Mouse (Mus musculus) cerebellum, postnatal 10 days (tissue): ENCODE measurements around the gene Frmd4b.
"Not testable (repeated sequence)": the region's sequence is repeated elsewhere in the genome, so short reads cannot be mapped to it uniquely, and the experiment has no call there.

ENCODE experiments used
- DNase-seq, 2 experiments: peaks; one replicate each; pipeline ENCODE4 v3.0.0; 2021; ENCODE audit warnings: mixed read lengths in 2 of 2

Gene Frmd4b

GRCm38 (mm10) chr6:97286332-97286731 is 331.0 kb downstream of the Frmd4b start:
- DNase-seq = no peak

- no peak for DNase-seq
These were observed 333.7 kb downstream of the Frmd4b start for GRCm38 (mm10) chr6:97283676-97284075.

DNA sequence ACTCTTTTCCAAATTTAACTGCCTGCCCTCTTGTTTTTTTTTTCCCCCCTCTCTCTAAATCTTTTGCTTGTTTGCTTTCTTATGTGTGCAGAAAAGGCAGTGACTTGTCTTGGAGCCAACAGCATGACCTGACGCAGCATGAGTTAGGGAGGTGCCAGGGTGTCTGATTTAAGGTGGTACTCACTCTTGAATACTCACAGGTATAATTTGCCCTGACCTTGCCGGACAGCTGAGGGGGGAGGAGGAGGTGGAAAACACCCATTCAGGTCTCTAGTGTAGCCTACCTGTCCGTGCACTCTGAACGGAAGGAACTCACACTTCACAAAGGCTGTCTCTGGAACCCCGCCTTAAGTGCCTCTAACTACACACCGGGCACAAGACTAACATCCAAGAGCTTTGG is 338.5 kb downstream of the Frmd4b start:
- DNase-seq = peak; percentile 62 to 66

GRCm38 (mm10) chr6:97278014-97278787 is 339.1 kb downstream of the Frmd4b start:
- peak; percentile 87 to 90 for DNase-seq

DNA sequence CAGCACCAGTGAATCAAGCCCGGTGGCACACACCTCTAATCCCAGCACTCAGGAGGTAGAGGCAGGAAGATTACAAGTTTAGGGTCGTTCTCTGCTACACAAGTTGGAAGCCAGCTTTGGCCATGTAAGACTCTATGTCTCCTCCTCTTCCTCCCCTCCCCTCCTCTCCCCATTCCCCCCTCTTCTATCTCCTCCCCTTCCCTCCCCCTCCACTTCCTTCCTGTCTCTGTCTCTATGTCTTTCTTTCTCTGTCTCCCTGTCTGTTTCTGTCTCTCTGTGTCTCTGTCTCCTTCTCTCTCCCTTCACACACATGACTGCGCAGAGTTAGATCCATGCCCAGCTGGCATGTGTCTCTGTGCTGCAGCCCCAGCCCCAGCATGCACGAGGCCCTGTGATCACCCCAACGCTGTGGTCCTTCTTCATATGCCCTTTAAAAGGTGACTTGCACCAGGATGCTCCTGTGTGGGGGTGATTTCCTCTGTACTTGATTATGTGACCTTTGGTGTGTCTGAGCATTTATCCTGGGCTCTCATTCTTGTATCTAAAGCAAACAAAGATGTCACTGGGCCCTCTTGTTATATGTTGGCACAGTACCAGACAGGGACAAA is 340.3 kb downstream of the Frmd4b start:
- peak in 1 of 2 experiments; percentile 14 for DNase-seq

- peak; percentile 46 to 52 for DNase-seq
These were observed 341.0 kb downstream of the Frmd4b start for GRCm38 (mm10) chr6:97276366-97276765.

DNA sequence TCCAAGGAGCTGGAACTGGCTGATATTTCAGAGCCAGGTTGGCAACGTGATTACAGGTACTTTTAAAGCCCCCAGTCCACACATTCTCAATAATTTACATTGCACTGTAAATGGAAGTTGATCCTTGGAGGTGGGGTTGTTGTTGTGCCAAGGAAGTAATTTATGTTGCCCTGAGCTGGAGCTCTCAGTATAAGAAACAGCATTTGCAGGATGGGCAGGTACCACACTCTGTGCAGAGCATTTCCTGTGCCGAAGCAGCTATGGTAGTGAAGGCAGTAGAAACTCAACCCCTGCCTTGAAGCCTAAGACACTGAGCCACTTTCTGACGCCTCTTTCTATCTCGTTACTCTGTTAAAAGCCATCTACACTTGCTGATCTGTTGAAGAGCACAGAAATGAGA is 341.6 kb downstream of the Frmd4b start:
- no peak for DNase-seq

- DNase-seq = no peak
These were observed 343.6 kb downstream of the Frmd4b start for GRCm38 (mm10) chr6:97273777-97274176.

- no peak for DNase-seq
These were observed 344.2 kb downstream of the Frmd4b start for GRCm38 (mm10) chr6:97273058-97273710.

- DNase-seq = no peak
These were observed 345.0 kb downstream of the Frmd4b start for GRCm38 (mm10) chr6:97272349-97272748.

- DNase-seq = no peak
These were observed 347.7 kb downstream of the Frmd4b start for GRCm38 (mm10) chr6:97269596-97269995.

DNA sequence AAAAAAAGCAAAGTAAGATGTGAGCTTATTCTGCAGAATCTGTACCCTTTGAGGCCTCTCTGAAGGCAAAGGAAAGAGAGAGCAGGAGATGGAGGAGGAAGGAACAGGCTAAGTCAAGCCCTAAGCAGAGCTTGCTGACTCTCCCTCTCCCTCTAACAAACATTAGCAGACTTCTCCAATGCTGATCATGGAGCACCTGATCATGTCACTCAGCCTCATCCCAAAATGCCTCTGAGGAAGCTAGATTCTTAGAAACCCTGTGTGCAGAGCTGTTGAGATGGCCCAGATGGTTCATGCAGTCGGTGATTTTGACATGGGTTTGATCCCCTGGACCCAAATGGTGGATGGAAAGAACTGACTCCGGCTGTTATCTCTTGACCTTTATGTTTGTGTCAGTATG is 350.2 kb downstream of the Frmd4b start:
- no peak for DNase-seq

- DNase-seq = no peak
These were observed 350.7 kb downstream of the Frmd4b start for GRCm38 (mm10) chr6:97266661-97267060.

GRCm38 (mm10) chr6:97265705-97266104 is 351.6 kb downstream of the Frmd4b start:
- no peak for DNase-seq

- no peak for DNase-seq
These were observed 352.1 kb downstream of the Frmd4b start for GRCm38 (mm10) chr6:97265240-97265639.

DNA sequence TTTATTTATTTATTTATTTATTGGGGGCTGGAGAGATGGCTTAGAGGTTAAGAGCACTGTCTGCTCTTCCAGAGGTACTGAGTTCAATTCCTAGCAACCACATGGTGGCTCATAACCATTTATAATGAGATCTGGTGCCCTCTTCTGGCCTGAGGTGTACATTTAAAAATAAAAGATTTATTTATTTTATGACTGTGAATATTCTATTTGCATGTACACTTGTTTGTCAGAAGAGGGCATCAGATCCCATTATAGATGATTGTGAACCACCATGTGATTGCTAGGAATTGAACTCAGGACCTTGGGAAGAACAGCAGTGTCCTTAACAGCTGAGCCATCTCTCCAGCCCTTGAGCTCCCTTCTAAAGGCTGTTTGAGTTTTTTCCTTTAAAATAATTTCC is 353.6 kb downstream of the Frmd4b start:
- not testable (repeated sequence) for DNase-seq

- DNase-seq = no peak
These were observed 355.1 kb downstream of the Frmd4b start for GRCm38 (mm10) chr6:97262229-97262628.

DNA sequence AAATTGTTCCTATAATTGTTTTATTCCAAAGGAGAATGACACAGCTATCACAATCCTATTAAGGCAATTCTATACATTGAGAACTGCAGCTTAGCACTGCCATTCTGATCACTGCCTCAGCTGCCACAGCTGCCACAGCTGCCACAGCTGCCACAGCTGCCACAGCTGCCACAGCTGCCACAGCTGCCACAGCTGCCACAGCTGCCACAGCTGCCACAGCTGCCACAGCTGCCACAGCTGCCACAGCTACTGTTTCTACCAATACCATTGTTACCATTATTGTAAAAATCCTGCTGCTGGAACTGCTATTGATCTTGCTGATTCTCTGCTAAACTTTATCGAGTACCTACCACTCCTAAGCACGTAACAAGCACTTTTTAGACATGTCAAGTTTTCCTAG is 357.4 kb downstream of the Frmd4b start:
- DNase-seq = not testable (repeated sequence)

DNA sequence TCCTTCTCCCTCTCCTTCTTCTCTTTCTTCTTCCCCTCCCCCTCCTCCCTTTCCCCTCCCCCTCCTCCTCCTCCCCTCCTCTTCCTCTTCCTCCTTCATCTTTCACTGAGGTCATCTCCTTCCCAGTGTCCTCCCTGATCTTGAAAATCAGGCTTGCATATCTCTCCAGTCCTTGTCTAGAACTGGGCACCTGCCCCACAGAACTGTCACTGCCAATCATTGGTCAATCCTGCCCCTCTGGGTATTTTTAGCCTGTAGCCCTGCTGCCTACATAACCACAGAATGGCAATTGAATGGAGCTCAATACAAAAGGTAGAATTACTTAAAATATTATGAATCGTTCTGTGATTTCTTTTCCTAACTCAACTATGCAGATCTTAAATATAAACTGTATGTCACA is 358.9 kb downstream of the Frmd4b start:
- DNase-seq = no peak

DNA sequence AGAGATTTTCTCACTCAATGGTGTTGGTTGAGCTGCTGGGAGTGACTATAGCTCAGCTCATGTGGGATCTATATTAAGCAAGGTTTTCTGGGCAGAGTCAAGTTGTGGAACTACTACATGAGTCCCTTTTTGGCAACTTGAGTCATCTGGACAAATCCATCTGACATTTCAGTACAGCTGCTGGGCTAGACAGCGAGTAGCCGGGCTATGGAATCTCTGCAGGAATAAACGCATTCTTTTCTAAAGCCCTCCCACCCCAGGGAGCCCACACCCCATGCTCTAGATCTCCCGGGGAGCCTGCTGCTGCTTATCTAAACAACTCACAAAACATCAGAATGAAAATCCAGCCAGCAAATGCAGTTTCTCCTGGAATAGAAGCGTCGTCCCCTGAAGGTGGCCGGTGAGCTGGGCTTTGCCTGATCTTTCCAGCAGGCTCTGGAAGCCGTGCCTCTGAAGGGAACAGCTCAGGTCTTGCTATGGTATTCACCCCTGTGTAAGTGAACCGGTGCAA is 364.6 kb downstream of the Frmd4b start, which contains the start of gene Lmod3:
Gene Lmod3 (minus strand): TSS at position 49 of the 511 bp plus-strand sequence.
- DNase-seq = no peak

GRCm38 (mm10) chr6:97252086-97252485 is 365.3 kb downstream of the Frmd4b start:
- DNase-seq = no peak

GRCm38 (mm10) chr6:97250966-97251365 is 366.4 kb downstream of the Frmd4b start:
- DNase-seq = peak; percentile 74 to 76

DNA sequence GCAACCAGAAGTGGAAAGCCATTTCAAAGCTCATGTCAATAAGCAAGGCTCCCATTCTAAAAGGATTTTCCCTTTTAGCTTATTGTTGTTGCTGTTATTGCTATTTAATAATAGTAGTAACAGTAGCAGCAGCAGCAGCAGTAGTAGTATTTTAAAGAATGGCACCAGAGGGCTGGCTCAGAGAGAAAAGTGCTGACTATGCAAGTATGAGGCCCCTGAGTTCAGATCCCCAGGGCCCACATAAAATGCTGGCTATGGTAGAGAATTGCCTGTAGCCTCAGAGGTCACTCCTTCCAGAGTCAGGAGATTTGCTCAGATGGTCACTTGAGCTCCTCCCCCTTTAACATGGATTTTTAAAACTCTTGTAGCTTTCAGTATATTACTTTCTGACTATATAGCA is 372.1 kb downstream of the Frmd4b start:
- DNase-seq = no peak

DNA sequence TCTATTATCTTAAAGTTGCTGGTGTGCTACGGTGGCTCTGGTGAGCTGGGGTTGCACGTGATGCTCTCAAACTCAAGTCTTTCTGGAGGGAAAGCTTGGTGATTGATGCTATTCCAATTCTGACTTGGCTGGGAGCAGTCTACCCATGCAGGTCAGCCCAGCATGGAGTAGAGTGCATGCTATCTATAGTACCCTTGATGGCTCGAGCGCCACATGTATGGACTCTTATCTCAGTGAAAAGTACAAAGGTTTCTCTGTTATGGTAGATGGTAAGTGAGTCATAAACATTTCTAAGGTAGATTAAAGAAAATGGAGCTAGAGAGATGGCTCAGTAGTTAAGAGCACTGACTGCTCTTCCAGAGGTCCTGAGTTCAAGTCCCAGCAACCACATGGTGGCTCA is 374.8 kb downstream of the Frmd4b start:
- DNase-seq = no peak
